Mouse (Mus musculus) left cerebral cortex, adult 2 months (tissue): Measurements from ENCODE around the gene Ror1. TPM values are rescaled to one million over a fixed set of nuclear protein-coding genes. Genes with fewer than 3 reads are reported as not detected.
A peak's percentile ranks its signal among the peaks of the same experiment; 100 is the strongest.

Source experiments
- DNase-seq, 2 experiments: peaks; one replicate each; pipeline ENCODE4 v3.0.0; 2021 to 2022; ENCODE audit warnings: low spot score in 2 of 2, mixed read lengths in 1 of 2; ENCODE audit errors: extremely low spot score in 1 of 2
- H3K27ac ChIP-seq: fragments of 200-600 bp; 2 replicates; pipeline ENCODE4 v1.8.1; 2022
- H3K4me3 ChIP-seq: fragments of 200-600 bp; 2 replicates; pipeline ENCODE4 v1.8.1; 2022
- CTCF ChIP-seq: fragments of 200-600 bp; IDR thresholded peaks from 2 replicates; pipeline ENCODE4 v1.8.1; 2022; ENCODE audit warnings: antibody characterized with exemption, mild to moderate bottlenecking, moderate library complexity
- intact Hi-C: fragments of 180-260 bp; cut with DNase I; formaldehyde crosslinking; loops from one replicate; pipeline ENCODE4 v1.15.1; 2025
- total RNA-seq, 2 experiments: library from RNA; stranded (reverse); gene quantifications; 2 replicates each; pipeline ENCODE4 v1.2.3; 2021

Gene Ror1
- total RNA-seq, 2 experiments from 2014 or later = 0.72 to 0.86 TPM

DNA sequence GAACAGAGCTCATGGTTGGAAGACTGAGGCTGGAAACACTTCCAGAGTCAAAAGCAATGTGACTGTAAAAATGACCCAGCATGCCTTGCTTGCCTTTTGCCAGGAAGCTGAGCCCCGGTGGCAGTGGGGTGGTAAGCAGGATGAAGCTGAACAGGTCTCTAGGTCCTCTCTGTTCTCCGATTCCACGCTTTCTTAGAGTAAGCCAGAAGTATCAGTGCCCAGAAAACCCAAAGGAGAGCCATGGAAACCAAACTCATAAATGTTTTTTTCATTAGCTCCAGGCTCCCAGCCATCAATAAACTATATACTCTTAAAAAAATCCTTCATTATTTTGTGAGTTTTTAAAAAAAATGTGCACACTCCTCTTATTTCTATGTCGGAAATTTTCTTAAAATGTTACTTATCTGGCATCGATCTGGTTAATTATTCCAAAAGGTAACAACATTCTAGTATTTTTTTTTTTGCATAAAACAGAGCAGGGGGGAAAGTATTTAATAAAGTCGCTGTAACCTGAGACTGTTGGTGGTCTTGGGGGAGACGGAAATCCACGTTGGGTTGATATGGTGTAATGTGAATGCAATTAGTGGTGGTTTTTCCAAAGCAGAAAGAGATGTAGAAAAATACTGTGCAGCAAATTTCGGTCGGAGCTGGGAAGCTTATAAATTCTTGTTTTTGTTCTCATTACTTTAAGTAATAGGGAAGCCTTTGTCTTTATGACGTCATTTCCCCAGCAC is 41.7 kb downstream of the Ror1 start:
- no peak for TF ChIP-seq CTCF
- intact Hi-C loops = no loop called here
- Histone ChIP-seq H3K27ac (no peak overlapping the region), H3K4me3 (no peak overlapping the region)
- no peak for DNase-seq

- DNase-seq = no peak
- no peak overlapping the region for H3K27ac ChIP-seq
- TF ChIP-seq CTCF = no peak
- intact Hi-C loops = no loop called here
- H3K4me3 ChIP-seq = no peak overlapping the region
Measured at GRCm38 (mm10) chr4:100141626-100142025, 46.0 kb downstream of the Ror1 start.

DNA sequence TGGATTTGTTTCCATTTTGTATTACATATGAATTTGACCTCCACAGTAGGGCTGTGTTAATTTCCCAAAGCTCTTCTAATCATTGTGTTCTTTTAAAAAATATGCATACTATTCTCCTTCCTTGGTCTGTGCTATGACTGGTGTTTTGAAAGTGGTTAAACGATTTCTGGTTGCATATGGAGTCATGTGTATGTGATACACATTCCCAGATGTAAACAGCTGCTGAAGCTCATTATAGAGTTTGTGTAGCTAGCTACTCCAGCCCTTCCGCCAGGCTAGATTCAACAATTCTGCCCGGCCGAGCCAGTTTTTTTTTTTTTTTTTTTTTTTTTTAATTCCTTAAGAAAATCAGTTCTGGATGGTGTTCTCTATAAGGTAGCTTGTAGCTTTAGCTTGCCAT is 49.2 kb downstream of the Ror1 start:
- TF ChIP-seq CTCF = no peak
- no peak for DNase-seq
- intact Hi-C loops = no loop called here
- H3K4me3 ChIP-seq = no peak overlapping the region
- no peak overlapping the region for H3K27ac ChIP-seq

GRCm38 (mm10) chr4:100150797-100151196 is 55.2 kb downstream of the Ror1 start:
- DNase-seq = no peak
- no peak for TF ChIP-seq CTCF
- Histone ChIP-seq H3K4me3 (no peak overlapping the region), H3K27ac (no peak overlapping the region)
- intact Hi-C loops = no loop called here

DNA sequence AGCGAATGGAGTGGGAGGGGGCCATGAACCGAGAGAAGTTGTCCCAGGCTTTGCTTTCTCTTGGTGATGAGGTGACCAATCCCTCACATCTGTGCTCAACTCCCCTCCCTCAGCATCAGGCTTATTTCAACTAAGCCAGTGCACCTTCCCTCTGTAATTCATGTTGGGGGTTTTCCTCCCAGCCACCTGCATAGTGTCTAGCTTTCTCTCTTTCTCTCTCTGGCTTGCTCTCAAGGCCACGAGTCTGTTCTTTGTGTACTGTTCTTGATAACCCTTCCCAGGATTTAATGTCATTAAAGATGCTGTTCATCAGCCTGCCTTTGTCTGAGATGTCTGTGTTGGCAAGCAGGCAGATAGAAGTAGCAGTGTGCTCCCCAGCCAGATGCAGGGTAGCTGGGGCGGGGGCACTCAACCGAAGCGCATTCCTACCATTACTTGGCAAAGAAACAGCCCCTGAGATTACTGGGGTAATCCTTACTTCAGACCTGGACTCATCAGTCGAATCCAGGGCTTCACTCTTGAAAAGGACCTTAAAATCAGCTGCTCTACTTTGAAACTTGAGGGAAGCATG is 59.1 kb downstream of the Ror1 start:
- H3K27ac ChIP-seq = no peak overlapping the region
- DNase-seq = no peak
- no peak for TF ChIP-seq CTCF
- H3K4me3 ChIP-seq = no peak overlapping the region
- intact Hi-C loops = no loop called here

- H3K27ac ChIP-seq = no peak overlapping the region
- no peak for TF ChIP-seq CTCF
- intact Hi-C loops = no loop called here
- no peak overlapping the region for H3K4me3 ChIP-seq
- no peak for DNase-seq
Measured at GRCm38 (mm10) chr4:100155731-100156130, 60.1 kb downstream of the Ror1 start.

GRCm38 (mm10) chr4:100158401-100158800 is 62.8 kb downstream of the Ror1 start:
- Histone ChIP-seq H3K4me3 (no peak overlapping the region), H3K27ac (no peak overlapping the region)
- intact Hi-C loops = no loop called here
- no peak for DNase-seq
- no peak for TF ChIP-seq CTCF

DNA sequence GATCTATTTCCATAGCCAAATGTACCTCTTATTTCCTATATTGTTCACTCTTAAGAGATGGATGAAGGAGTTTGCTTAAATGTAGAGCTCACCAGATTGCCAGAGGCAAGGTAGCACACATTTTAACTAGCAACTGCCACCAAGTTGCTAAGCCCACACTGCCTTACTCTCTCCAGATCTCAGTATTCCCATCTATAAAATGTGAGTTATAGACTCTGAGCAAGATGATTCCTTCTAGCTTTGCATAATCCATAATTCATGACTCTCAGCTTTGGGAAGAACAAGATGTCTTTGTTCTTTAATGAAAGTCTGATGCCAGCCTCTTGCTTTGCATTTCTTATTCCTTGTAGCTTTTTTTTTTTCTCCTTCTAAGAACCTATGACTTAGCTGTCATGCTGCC is 64.6 kb downstream of the Ror1 start:
- no peak for TF ChIP-seq CTCF
- no peak for DNase-seq
- H3K4me3 ChIP-seq = no peak overlapping the region
- intact Hi-C loops = no loop called here
- H3K27ac ChIP-seq = no peak overlapping the region

DNA sequence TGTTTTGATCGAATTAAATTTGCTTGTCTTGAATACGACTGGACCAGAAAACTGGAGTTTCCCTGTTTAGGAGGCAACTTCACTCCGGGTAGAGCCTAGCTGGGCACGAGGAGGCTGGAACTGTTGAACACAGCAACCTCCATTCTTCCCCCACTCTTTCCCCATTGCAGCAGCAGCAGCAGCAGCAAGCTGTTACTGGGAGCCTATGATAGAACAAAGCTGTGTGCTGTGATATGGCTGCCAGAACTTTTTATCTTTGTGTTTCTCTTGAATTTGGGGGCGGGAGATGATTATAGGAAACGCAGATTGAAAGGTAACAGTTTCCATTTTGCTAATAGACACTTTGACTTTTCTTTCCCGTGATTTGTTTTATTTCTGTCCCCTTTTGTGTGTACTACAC is 70.2 kb downstream of the Ror1 start:
- no peak for DNase-seq
- intact Hi-C loops = no loop called here
- no peak overlapping the region for H3K4me3 ChIP-seq
- H3K27ac ChIP-seq = no peak overlapping the region
- no peak for TF ChIP-seq CTCF

- TF ChIP-seq CTCF = no peak
- no peak for DNase-seq
- intact Hi-C loops = no loop called here
- Histone ChIP-seq H3K27ac (no peak overlapping the region), H3K4me3 (no peak overlapping the region)
Measured at GRCm38 (mm10) chr4:100166871-100167270, 71.3 kb downstream of the Ror1 start.

- no peak for DNase-seq
- Histone ChIP-seq H3K27ac (no peak overlapping the region), H3K4me3 (no peak overlapping the region)
- intact Hi-C loops = no loop called here
- no peak for TF ChIP-seq CTCF
Measured at GRCm38 (mm10) chr4:100169683-100170082, 74.1 kb downstream of the Ror1 start.

GRCm38 (mm10) chr4:100170161-100170650 is 74.6 kb downstream of the Ror1 start:
- no peak overlapping the region for H3K27ac ChIP-seq

DNA sequence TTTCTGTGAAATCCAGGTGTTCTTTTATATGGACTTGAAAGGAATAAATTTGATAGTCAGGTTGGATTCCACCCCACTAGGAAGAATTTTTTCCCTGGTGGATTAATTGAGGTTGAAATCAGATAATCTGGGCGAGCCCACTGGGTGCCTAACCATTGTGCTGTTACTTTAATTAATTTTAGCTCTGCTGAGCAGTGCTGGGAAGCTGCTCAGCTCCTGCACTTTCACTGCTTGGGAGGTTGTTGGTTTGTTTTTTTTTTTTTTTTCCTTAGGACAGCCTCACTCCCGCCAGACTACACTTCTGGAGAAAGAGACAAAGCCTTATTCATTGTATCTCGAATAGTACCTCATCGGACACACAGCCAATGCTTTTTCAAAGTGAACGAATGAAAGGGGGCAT is 75.2 kb downstream of the Ror1 start:
- no peak for DNase-seq
- intact Hi-C loops = no loop called here
- TF ChIP-seq CTCF = no peak
- Histone ChIP-seq H3K4me3 (no peak overlapping the region), H3K27ac (no peak overlapping the region)

More at GRCm38 (mm10) chr4:100170161-100170650, 74.6 kb downstream of the Ror1 start:
- intact Hi-C loops = no loop called here
- no peak for DNase-seq
- peak overlapping the region; percentile 14; the same call in 1 of the 2 replicates for H3K4me3 ChIP-seq
- no peak for TF ChIP-seq CTCF
